Mouse (Mus musculus) heart, postnatal 25 days (tissue): ENCODE measurements around the gene Cul5. TPM values are rescaled to one million over a fixed set of nuclear protein-coding genes. Genes with fewer than 3 reads are reported as not detected.

Experiments
- DNase-seq: peaks from one replicate; pipeline ENCODE4 v3.0.0; 2022; ENCODE audit warnings: low spot score
- intact Hi-C: fragments of 180-260 bp; cut with DNase I; formaldehyde crosslinking; loops from one replicate; pipeline ENCODE4 v1.15.1; 2025
- total RNA-seq, 2 experiments: library from RNA; stranded (reverse); gene quantifications; 2 replicates each; pipeline ENCODE4 v1.2.3; 2021

Cul5 gene
- 10 to 100 TPM; 43.4 to 46.4 TPM for total RNA-seq

GRCm38 (mm10) chr9:53669680-53670219 lies at the start of gene Cul5:
Gene Cul5 (minus strand): TSS chr9:53670014.
- intact Hi-C loops = loop anchor here (5.0 kb wide), 2 partner anchors 72 to 132 kb away; partner anchors contain the start of genes Atm and Npat
- DNase-seq = no peak

GRCm38 (mm10) chr9:53705992-53706696 lies 36.3 kb upstream of the Cul5 start, which contains the start of gene Rab39:
Gene Rab39 (minus strand): TSS chr9:53706232.
- peak; percentile 46 for DNase-seq
- intact Hi-C loops = no loop called here

GRCm38 (mm10) chr9:53705491-53705991 lies 35.7 kb upstream of the Cul5 start:
- intact Hi-C loops = no loop called here

GRCm38 (mm10) chr9:53702991-53703390 lies 33.2 kb upstream of the Cul5 start:
- no peak for DNase-seq
- intact Hi-C loops = no loop called here

More at GRCm38 (mm10) chr9:53705491-53705991, 35.7 kb upstream of the Cul5 start:
- no peak for DNase-seq

- intact Hi-C loops = no loop called here
- DNase-seq = no peak
Measured at GRCm38 (mm10) chr9:53700496-53700895, 30.7 kb upstream of the Cul5 start.

GRCm38 (mm10) chr9:53695846-53696245 lies 26.0 kb upstream of the Cul5 start:
- intact Hi-C loops = no loop called here
- no peak for DNase-seq

- no peak for DNase-seq
- intact Hi-C loops = no loop called here
Measured at GRCm38 (mm10) chr9:53693718-53694117, 23.9 kb upstream of the Cul5 start.

- intact Hi-C loops = no loop called here
- DNase-seq = no peak
Measured at GRCm38 (mm10) chr9:53691745-53692670, 22.2 kb upstream of the Cul5 start.

GRCm38 (mm10) chr9:53680851-53681250 lies 11.0 kb upstream of the Cul5 start:
- no peak for DNase-seq
- intact Hi-C loops = no loop called here

GRCm38 (mm10) chr9:53676921-53677320 lies 7.1 kb upstream of the Cul5 start:
- DNase-seq = no peak
- intact Hi-C loops = no loop called here

- no peak for DNase-seq
- intact Hi-C loops = loop anchor here (5.0 kb wide), 1 partner anchor 76 kb away; no protein-coding TSS in a partner anchor
Measured at GRCm38 (mm10) chr9:53673571-53673970, 3.8 kb upstream of the Cul5 start.

- intact Hi-C loops = loop anchor here (5.0 kb wide), 1 partner anchor 130 kb away; the partner anchor contains the start of genes Atm and Npat
- peak; percentile 89 for DNase-seq
Measured at GRCm38 (mm10) chr9:53667020-53667669, 2.7 kb downstream of the Cul5 start.

- intact Hi-C loops = loop anchor here (5.0 kb wide), 1 partner anchor 129 kb away; the partner anchor contains the start of genes Atm and Npat
Measured at GRCm38 (mm10) chr9:53666665-53667019, 3.2 kb downstream of the Cul5 start.

GRCm38 (mm10) chr9:53665428-53665827 lies 4.4 kb downstream of the Cul5 start:
- no peak for DNase-seq
- intact Hi-C loops = loop anchor here (5.0 kb wide), 1 partner anchor 128 kb away; the partner anchor contains the start of genes Atm and Npat

More at GRCm38 (mm10) chr9:53666665-53667019, 3.2 kb downstream of the Cul5 start:
- no peak for DNase-seq

- intact Hi-C loops = loop anchor here (5.0 kb wide), 1 partner anchor 128 kb away; the partner anchor contains the start of genes Atm and Npat
- no peak for DNase-seq
Measured at GRCm38 (mm10) chr9:53664819-53665218, 5.0 kb downstream of the Cul5 start.

GRCm38 (mm10) chr9:53634796-53635195 lies 35.0 kb downstream of the Cul5 start:
- DNase-seq = no peak
- intact Hi-C loops = no loop called here

GRCm38 (mm10) chr9:53615246-53615645 lies 54.6 kb downstream of the Cul5 start:
- no peak for DNase-seq
- intact Hi-C loops = no loop called here

GRCm38 (mm10) chr9:53614286-53614685 lies 55.5 kb downstream of the Cul5 start:
- no peak for DNase-seq
- intact Hi-C loops = no loop called here

- intact Hi-C loops = no loop called here
Measured at GRCm38 (mm10) chr9:53609968-53610781, 59.6 kb downstream of the Cul5 start, which contains the start of gene Acat1. Gene Acat1 (minus strand): TSS chr9:53610382.

More at GRCm38 (mm10) chr9:53609968-53610781, 59.6 kb downstream of the Cul5 start, which contains the start of gene Acat1:
- DNase-seq = peak; percentile 92
